Mouse (Mus musculus) heart, postnatal 0 days (tissue): ENCODE results near the gene Map4k4.
A peak's percentile ranks its signal among the peaks of the same experiment; 100 is the strongest.

ENCODE experiments used
- CTCF ChIP-seq: IDR thresholded peaks from 2 replicates; pipeline ENCODE4 v1.5.1; 2016; ENCODE audit warnings: antibody characterized with exemption, control low read depth, low read depth
- EP300 ChIP-seq: IDR thresholded peaks from 2 replicates; pipeline ENCODE4 v1.6.1; 2016; ENCODE audit warnings: antibody characterized with exemption, low read depth

GRCm38 (mm10) chr1:39982727-39983487, 82.2 kb downstream of the Map4k4 start:
- TF ChIP-seq CTCF (peak; percentile 20; the same call in 1 of the 2 replicates), EP300 (no peak)
